Mouse (Mus musculus): ENCODE measurements around the gene Rflnb. TPM values are rescaled to one million over a fixed set of nuclear protein-coding genes. Genes with fewer than 3 reads are reported as not detected.

The Rflnb gene
- polyA plus RNA-seq, 1 experiment from 2014 or later: 12.7 TPM

GRCm38 (mm10) chr11:76052496-76052895 is 24.9 kb upstream of the Rflnb start:
- Histone ChIP-seq H3K36me3 (no peaks in the 10 kb centered on the region), H3K4me3 (no peak overlapping the region)
- 87% methylated on average over 5 of the region's 5 CpGs for WGBS

GRCm38 (mm10) chr11:76050967-76051512 is 23.5 kb upstream of the Rflnb start:
- H3K4me1 ChIP-seq (replicated peaks): no peaks in the 10 kb centered on the region
- no peak overlapping the region for H3K27ac ChIP-seq
- no peaks in the 10 kb centered on the region for H3K36me3 ChIP-seq
- H3K9me3 ChIP-seq (replicated peaks): no peaks in the 10 kb centered on the region
- ATAC-seq (replicated peaks; ENCODE audit: insufficient number of reproducible peaks, insufficient read depth, low FRiP score, low read depth): no peak
- no peak overlapping the region for H3K4me2 ChIP-seq
- no peak overlapping the region for H3K9ac ChIP-seq
- no peak overlapping the region for H3K4me3 ChIP-seq
- WGBS: 72% methylated on average over 5 of the region's 5 CpGs
- no peaks in the 10 kb centered on the region for H3K27me3 ChIP-seq

More at GRCm38 (mm10) chr11:76052496-76052895, 24.9 kb upstream of the Rflnb start:
- Histone ChIP-seq H3K4me1 (replicated peaks) (no peaks in the 10 kb centered on the region), H3K9me3 (replicated peaks) (no peaks in the 10 kb centered on the region), H3K4me2 (no peak overlapping the region), H3K27ac (no peak overlapping the region), H3K27me3 (no peaks in the 10 kb centered on the region), H3K9ac (no peak overlapping the region)
- ATAC-seq (replicated peaks; ENCODE audit: insufficient number of reproducible peaks, insufficient read depth, low FRiP score, low read depth): no peak

- Histone ChIP-seq H3K27me3 (no peaks in the 10 kb centered on the region), H3K4me3 (no peak overlapping the region), H3K27ac (no peak overlapping the region), H3K4me1 (replicated peaks) (no peaks in the 10 kb centered on the region), H3K9me3 (replicated peaks) (no peaks in the 10 kb centered on the region), H3K4me2 (no peak overlapping the region), H3K36me3 (no peaks in the 10 kb centered on the region), H3K9ac (no peak overlapping the region)
- no peak for ATAC-seq (replicated peaks; ENCODE audit: insufficient number of reproducible peaks, insufficient read depth, low FRiP score, low read depth)
- WGBS: 45% methylated on average over 3 of the region's 3 CpGs
Measured at GRCm38 (mm10) chr11:76050509-76050908, 22.9 kb upstream of the Rflnb start.

GRCm38 (mm10) chr11:76045367-76045766 is 17.8 kb upstream of the Rflnb start:
- ATAC-seq (replicated peaks; ENCODE audit: insufficient number of reproducible peaks, insufficient read depth, low FRiP score, low read depth): no peak
- no peaks in the 10 kb centered on the region for H3K27me3 ChIP-seq
- H3K9ac ChIP-seq: no peak overlapping the region
- H3K27ac ChIP-seq: 0 out of 2 replicates have a peak overlapping the region, but pooled peaks have one; percentile 18
- H3K4me1 ChIP-seq (replicated peaks): peaks cover 20% of the 10 kb centered on the region
- no peaks in the 10 kb centered on the region for H3K36me3 ChIP-seq
- no peak overlapping the region for H3K4me2 ChIP-seq
- WGBS: 67% methylated on average over 6 of the region's 6 CpGs
- no peaks in the 10 kb centered on the region for H3K9me3 ChIP-seq (replicated peaks)
- H3K4me3 ChIP-seq: no peak overlapping the region

GRCm38 (mm10) chr11:76044468-76044867 is 16.9 kb upstream of the Rflnb start:
- Histone ChIP-seq H3K9ac (no peak overlapping the region), H3K4me1 (replicated peaks) (peaks cover 20% of the 10 kb centered on the region), H3K4me3 (no peak overlapping the region), H3K4me2 (no peak overlapping the region), H3K27me3 (no peaks in the 10 kb centered on the region), H3K27ac (no peak overlapping the region), H3K9me3 (replicated peaks) (no peaks in the 10 kb centered on the region), H3K36me3 (no peaks in the 10 kb centered on the region)
- WGBS: 83% methylated on average over 6 of the region's 6 CpGs
- no peak for ATAC-seq (replicated peaks; ENCODE audit: insufficient number of reproducible peaks, insufficient read depth, low FRiP score, low read depth)

GRCm38 (mm10) chr11:76042882-76043281 is 15.3 kb upstream of the Rflnb start:
- Histone ChIP-seq H3K4me2 (no peak overlapping the region), H3K9ac (no peak overlapping the region), H3K4me1 (replicated peaks) (peaks cover 20% of the 10 kb centered on the region), H3K9me3 (replicated peaks) (no peaks in the 10 kb centered on the region), H3K4me3 (no peak overlapping the region), H3K36me3 (no peaks in the 10 kb centered on the region), H3K27ac (peak overlapping the region; percentile 57), H3K27me3 (no peaks in the 10 kb centered on the region)
- WGBS: 14% methylated on average over 5 of the region's 5 CpGs
- ATAC-seq (replicated peaks; ENCODE audit: insufficient number of reproducible peaks, insufficient read depth, low FRiP score, low read depth): peak; percentile 71; the same call in 1 of the 2 replicates

- no peak for ATAC-seq (replicated peaks; ENCODE audit: insufficient number of reproducible peaks, insufficient read depth, low FRiP score, low read depth)
- H3K27me3 ChIP-seq: no peaks in the 10 kb centered on the region
- H3K9me3 ChIP-seq (replicated peaks): no peaks in the 10 kb centered on the region
- peaks cover 20% of the 10 kb centered on the region for H3K4me1 ChIP-seq (replicated peaks)
- 51% methylated on average over 10 of the region's 10 CpGs for WGBS
- peak overlapping the region; percentile 57 for H3K27ac ChIP-seq
- H3K9ac ChIP-seq: no peak overlapping the region
- H3K4me3 ChIP-seq: no peak overlapping the region
- H3K36me3 ChIP-seq: no peaks in the 10 kb centered on the region
- H3K4me2 ChIP-seq: no peak overlapping the region
Measured at GRCm38 (mm10) chr11:76042041-76042638, 14.6 kb upstream of the Rflnb start.

- H3K27me3 ChIP-seq: no peaks in the 10 kb centered on the region
Measured at GRCm38 (mm10) chr11:76040761-76041376, 13.3 kb upstream of the Rflnb start.

GRCm38 (mm10) chr11:76040106-76040505 is 12.5 kb upstream of the Rflnb start:
- Histone ChIP-seq H3K27ac (no peak overlapping the region), H3K9ac (no peak overlapping the region), H3K36me3 (no peaks in the 10 kb centered on the region), H3K9me3 (replicated peaks) (no peaks in the 10 kb centered on the region), H3K27me3 (no peaks in the 10 kb centered on the region), H3K4me2 (no peak overlapping the region), H3K4me1 (replicated peaks) (peaks cover 20% of the 10 kb centered on the region), H3K4me3 (no peak overlapping the region)
- ATAC-seq (replicated peaks; ENCODE audit: insufficient number of reproducible peaks, insufficient read depth, low FRiP score, low read depth): no peak
- WGBS: 81% methylated on average over 8 of the region's 8 CpGs

More at GRCm38 (mm10) chr11:76040761-76041376, 13.3 kb upstream of the Rflnb start:
- Histone ChIP-seq H3K4me3 (no peak overlapping the region), H3K36me3 (no peaks in the 10 kb centered on the region), H3K9me3 (replicated peaks) (no peaks in the 10 kb centered on the region), H3K4me2 (no peak overlapping the region), H3K9ac (no peak overlapping the region), H3K27ac (no peak overlapping the region), H3K4me1 (replicated peaks) (peaks cover 20% of the 10 kb centered on the region)
- ATAC-seq (replicated peaks; ENCODE audit: insufficient number of reproducible peaks, insufficient read depth, low FRiP score, low read depth): no peak
- WGBS: 81% methylated on average over 4 of the region's 4 CpGs

- no peak overlapping the region for H3K4me3 ChIP-seq
- no peaks in the 10 kb centered on the region for H3K36me3 ChIP-seq
- H3K9me3 ChIP-seq (replicated peaks): no peaks in the 10 kb centered on the region
- no peak overlapping the region for H3K9ac ChIP-seq
- peaks cover 20% of the 10 kb centered on the region for H3K4me1 ChIP-seq (replicated peaks)
- no peak overlapping the region for H3K4me2 ChIP-seq
- no peaks in the 10 kb centered on the region for H3K27me3 ChIP-seq
- ATAC-seq (replicated peaks; ENCODE audit: insufficient number of reproducible peaks, insufficient read depth, low FRiP score, low read depth): no peak
- 77% methylated on average over 3 of the region's 3 CpGs for WGBS
- H3K27ac ChIP-seq: no peak overlapping the region
Measured at GRCm38 (mm10) chr11:76039271-76040053, 11.9 kb upstream of the Rflnb start.

GRCm38 (mm10) chr11:76037581-76038294 is 10.2 kb upstream of the Rflnb start:
- no peaks in the 10 kb centered on the region for H3K27me3 ChIP-seq
- peaks cover 15% of the 10 kb centered on the region for H3K4me1 ChIP-seq (replicated peaks)
- ATAC-seq (replicated peaks; ENCODE audit: insufficient number of reproducible peaks, insufficient read depth, low FRiP score, low read depth): no peak
- H3K4me2 ChIP-seq: no peak overlapping the region
- 40% methylated on average over 6 of the region's 6 CpGs for WGBS
- H3K36me3 ChIP-seq: no peaks in the 10 kb centered on the region
- no peak overlapping the region for H3K27ac ChIP-seq
- no peaks in the 10 kb centered on the region for H3K9me3 ChIP-seq (replicated peaks)
- no peak overlapping the region for H3K9ac ChIP-seq
- H3K4me3 ChIP-seq: no peak overlapping the region

All from heart, embryonic 15.5 days (tissue).